8 mouse cellular contexts compared by ENCODE assay signal in the genomic region with DNA sequence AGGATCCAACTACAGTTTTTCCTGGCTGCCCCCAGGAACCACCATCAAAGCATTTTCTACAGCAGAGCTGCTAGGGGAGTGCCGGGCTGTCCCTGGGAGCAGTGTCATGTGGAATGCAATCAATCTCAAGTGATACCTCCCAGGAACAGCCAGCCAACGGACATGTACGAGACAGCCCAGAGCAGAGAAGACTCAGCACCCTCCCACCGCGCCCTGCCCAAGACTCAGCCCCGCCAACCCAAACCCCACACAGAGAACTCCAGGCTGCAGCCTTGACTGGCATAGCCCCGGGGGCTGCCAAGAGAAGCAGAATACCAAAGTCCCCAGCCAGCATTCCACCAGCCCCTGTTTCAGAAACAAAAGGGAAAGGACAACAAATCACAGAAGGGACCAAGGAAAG. TPM values are rescaled to one million over a fixed set of nuclear protein-coding genes. Genes with fewer than 3 reads are reported as not detected.
A peak's percentile ranks its signal among the peaks of the same experiment; 100 is the strongest.
DNase-seq lines count a peak whose midpoint lies in the region; ATAC-seq and TF ChIP-seq lines count a peak whose summit lies in the region.

No protein-coding gene starts in this region.

- TF ChIP-seq POLR2A in kidney, adult 2 months (IDR thresholded peaks at IDR 0.05; ENCODE audit: low read depth, low read length) = no peak

- H3K9me3 ChIP-seq in lung, postnatal 0 days (ENCODE audit: low read length) = no peaks in the 10 kb centered on the region

- ATAC-seq in lung, postnatal 0 days = peak; percentile 72

- DNase-seq in adrenal gland, adult (ENCODE audit: inconsistent age in 2 of 2, low spot score in 1 of 2) = peak; percentile 66 to 77
- DNase-seq in adrenal gland, adult 18-20 months (ENCODE audit: low spot score in 2 of 2) = no peak
- peak; percentile 39 for DNase-seq in embryo, embryonic 10.5 days (ENCODE audit: low spot score)
- DNase-seq in kidney, adult 2 months = peak; percentile 58
- peak; percentile 57 for DNase-seq in lung, postnatal 0 days (ENCODE audit: low spot score)
- no peak for DNase-seq in left cerebral cortex, adult 18-20 months (ENCODE audit: low spot score in 2 of 2)
- no peak for DNase-seq in thymus, postnatal 0 days (ENCODE audit: low spot score)
- no peak for DNase-seq in testis, postnatal 14 days (ENCODE audit: low spot score)

- peak overlapping the region; percentile 46 for H3K4me2 ChIP-seq in lung, postnatal 0 days (replicated peaks; ENCODE audit: low read depth, low read length)

- H3K36me3 ChIP-seq in kidney, adult 2 months (ENCODE audit: control insufficient read depth, insufficient read depth, low read length) = no peaks in the 10 kb centered on the region
- no peaks in the 10 kb centered on the region for H3K36me3 ChIP-seq in lung, postnatal 0 days (ENCODE audit: insufficient read depth, low read length)

- peak overlapping the region; percentile 34; the same call in 1 of the 2 replicates for H3K9ac ChIP-seq in lung, postnatal 0 days (replicated peaks; ENCODE audit: low read depth)

- H3K27ac ChIP-seq in kidney, adult 2 months (ENCODE audit: insufficient read depth, low read depth, low read length) = peak overlapping the region; percentile 33
- peak overlapping the region; percentile 74 for H3K27ac ChIP-seq in lung, postnatal 0 days (ENCODE audit: low read length)

- 0 out of 2 replicates have a peak, but pooled peaks cover 3% of the 10 kb centered on the region for H3K4me1 ChIP-seq in kidney, adult 2 months (ENCODE audit: control insufficient read depth, insufficient read depth, low read length)
- peaks cover 8% of the 10 kb centered on the region for H3K4me1 ChIP-seq in lung, postnatal 0 days (ENCODE audit: insufficient read depth, low read depth, low read length)

- WGBS in kidney, adult 2 months = 19% methylated on average over 7 of the region's 7 CpGs
- WGBS in lung, postnatal 0 days = 15% methylated on average over 7 of the region's 7 CpGs

- TF ChIP-seq EP300 in lung, postnatal 0 days (IDR thresholded peaks at IDR 0.05) = no peak

- TF ChIP-seq CTCF in kidney, adult 2 months (conservative IDR thresholded peaks at IDR 0.05; ENCODE audit: insufficient read depth, insufficient read length, low read depth, low read length) = no peak
- TF ChIP-seq CTCF in lung, postnatal 0 days (IDR thresholded peaks at IDR 0.05) = no peak

- peak overlapping the region; percentile 36 for H3K4me3 ChIP-seq in kidney, adult 2 months (ENCODE audit: insufficient read depth, low read depth, low read length)
- peak overlapping the region; percentile 29 for H3K4me3 ChIP-seq in lung, postnatal 0 days (ENCODE audit: low read depth, low read length)

- H3K27me3 ChIP-seq in kidney, adult 2 months (replicated peaks; ENCODE audit: control insufficient read depth, insufficient read depth, low read length) = no peaks in the 10 kb centered on the region
- no peaks in the 10 kb centered on the region for H3K27me3 ChIP-seq in lung, postnatal 0 days (replicated peaks; ENCODE audit: insufficient read depth, low read length)

RNA-seq across cellular contexts. Expression of a gene that starts 31.0 kb away (rescaled TPM):
- 1 to 10 TPM; 9.4 to 9.8 TPM for total RNA-seq in adrenal gland, adult 18-20 months (2021)
- 4.6 and 6.1 TPM in 2 replicates for polyA plus RNA-seq in kidney, adult 2 months (2012; rRNA removed)
- polyA plus RNA-seq in lung, postnatal 0 days (2015; fragmentation: Nextera tagmentation; extraction: Ambion mirVana) = 21.8 and 25.6 TPM in 2 replicates
- 1 to 10 TPM; 3.3 to 3.6 TPM for total RNA-seq in left cerebral cortex, adult 18-20 months (2021)
- polyA plus RNA-seq in thymus, postnatal 0 days (2015; fragmentation: Nextera tagmentation; extraction: Ambion mirVana) = 26.2 and 27.3 TPM in 2 replicates

RNA-seq across cellular contexts. Expression of a gene that starts 35.0 kb away (rescaled TPM):
- total RNA-seq in adrenal gland, adult 18-20 months (2021) = not detected
- not detected in 2 replicates for polyA plus RNA-seq in kidney, adult 2 months (2012; rRNA removed)
- not detected in 2 replicates for polyA plus RNA-seq in lung, postnatal 0 days (2015; fragmentation: Nextera tagmentation; extraction: Ambion mirVana)
- total RNA-seq in left cerebral cortex, adult 18-20 months (2021) = not detected
- polyA plus RNA-seq in thymus, postnatal 0 days (2015; fragmentation: Nextera tagmentation; extraction: Ambion mirVana) = not detected in 2 replicates

Comparison
In these comparisons a context has a peak if more than half of its experiments do, and no peak if none do; other contexts are left out.
1. DNase-seq: peak in adrenal gland, adult (2 of 2), embryo, embryonic 10.5 days (single experiment), kidney, adult 2 months (single experiment) and lung, postnatal 0 days (single experiment); none in adrenal gland, adult 18-20 months (0 of 2), left cerebral cortex, adult 18-20 months (0 of 2), thymus, postnatal 0 days (single experiment) and testis, postnatal 14 days (single experiment).